Mouse (Mus musculus): ENCODE measurements at regions not wholly inside any gene's neighbourhood (a gene's known extent, or its start where the extent isn't known, plus 50 kb on each side); places are given as distances from the start of the nearest gene placed in this dataset.
A peak's percentile ranks its signal among the peaks of the same experiment; 100 is the strongest.

DNA sequence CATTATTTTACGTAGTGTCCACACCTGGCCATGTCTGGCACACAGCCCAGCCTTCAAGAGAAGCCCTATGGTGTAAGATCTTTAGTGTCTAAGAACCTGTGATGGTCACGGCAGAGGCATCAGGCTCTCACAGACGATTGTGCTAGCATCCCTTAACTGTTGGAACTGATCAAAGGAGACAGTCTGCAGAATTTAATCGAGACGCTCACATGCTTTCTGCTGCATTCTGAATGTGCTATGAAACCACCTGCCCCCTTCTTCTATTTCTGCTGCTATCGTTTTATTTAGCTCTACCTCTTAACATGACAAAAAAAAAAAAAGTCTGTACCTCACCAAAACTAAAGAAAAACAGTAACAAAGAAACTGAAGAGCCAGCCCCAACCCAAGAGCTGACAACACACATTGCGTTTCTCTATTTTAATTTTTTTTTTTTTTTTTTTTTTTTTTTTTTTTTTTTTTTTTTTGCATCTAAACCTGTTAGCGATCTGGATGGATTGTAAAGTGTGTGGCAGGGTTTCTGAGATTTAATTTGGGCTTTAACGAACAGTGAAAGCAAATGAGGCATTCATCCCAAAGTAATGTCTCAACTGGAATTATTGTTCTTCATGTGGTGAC lies 209.6 kb upstream of the Clint1 start:
- no peak for DNase-seq (ENCODE audit: extremely low spot score, low spot score)

GRCm38 (mm10) chr11:45643629-45644325 lies 208.1 kb upstream of the Clint1 start:
- DNase-seq (ENCODE audit: extremely low spot score, low spot score) = no peak

DNA sequence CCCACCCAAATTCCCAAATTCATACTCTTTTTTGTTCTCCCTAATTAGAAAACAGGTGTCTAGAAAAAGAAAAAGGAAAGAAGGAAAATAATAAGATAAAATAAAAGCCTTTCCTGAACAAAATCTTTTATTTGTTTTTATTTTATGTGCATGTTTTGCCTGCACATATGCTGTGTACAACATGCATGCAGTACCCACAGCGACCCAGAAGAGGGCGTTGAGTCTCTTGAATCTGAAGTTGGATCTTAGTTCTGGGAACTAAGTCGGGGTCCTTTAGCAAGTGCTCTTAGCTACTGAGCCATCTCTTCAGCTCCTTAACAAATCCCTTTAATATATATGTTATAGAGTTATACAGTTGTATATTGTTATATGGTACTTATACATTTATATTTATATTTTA lies 206.0 kb upstream of the Clint1 start:
- DNase-seq (ENCODE audit: extremely low spot score, low spot score) = no peak

- DNase-seq (ENCODE audit: extremely low spot score, low spot score) = no peak
These were observed 204.0 kb upstream of the Clint1 start for GRCm38 (mm10) chr11:45647888-45648287.

DNA sequence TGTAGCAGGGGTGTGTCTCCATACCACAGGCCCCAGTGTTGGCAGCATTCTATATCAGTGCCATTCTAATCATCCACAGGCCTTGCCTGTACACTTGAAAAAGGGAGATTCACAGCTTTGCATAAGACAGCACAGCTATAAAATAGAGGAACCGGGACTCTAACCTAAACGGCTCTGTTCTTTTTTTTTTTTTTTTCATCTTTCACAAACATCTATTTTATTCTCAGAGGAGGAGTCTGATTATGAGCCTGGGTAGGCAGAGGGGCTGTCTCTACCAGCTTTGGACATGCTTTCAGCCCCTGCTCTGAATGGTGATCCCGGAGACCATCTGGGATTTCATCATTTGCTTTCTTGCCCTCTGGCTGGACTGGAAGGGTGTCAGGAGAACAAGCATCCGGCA lies 195.6 kb upstream of the Clint1 start:
- DNase-seq (ENCODE audit: extremely low spot score, low spot score) = no peak

DNA sequence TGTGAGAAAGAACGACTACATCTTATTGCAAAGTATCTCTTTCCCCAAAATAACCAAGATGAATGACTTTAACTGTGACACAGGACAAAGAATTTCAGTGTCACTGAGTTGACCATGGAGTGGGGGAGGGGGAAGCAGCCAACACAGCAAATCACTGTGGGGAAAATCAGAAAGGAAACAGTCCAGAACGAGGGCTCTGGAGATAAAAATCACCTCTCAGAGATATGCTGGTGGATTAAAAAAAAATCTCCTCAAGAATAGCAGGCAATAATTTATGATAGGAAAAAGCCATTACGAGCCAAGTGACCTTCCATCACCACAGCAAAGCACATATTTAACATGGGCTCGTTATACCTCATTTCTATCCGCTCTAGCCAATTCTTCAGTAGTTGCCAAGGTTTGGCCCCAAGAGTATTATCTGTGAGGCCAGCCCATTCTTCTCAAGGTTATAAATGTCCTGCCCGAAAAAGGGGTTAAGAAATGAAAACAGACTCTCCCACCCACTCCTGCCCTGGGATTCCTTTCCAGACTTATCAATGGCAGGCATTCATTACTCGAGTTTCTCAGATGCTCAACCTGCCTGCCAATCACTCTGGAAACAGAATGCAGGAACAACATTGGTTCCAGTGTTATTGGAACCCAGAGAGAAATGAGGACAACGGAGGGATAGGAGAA lies 181.6 kb upstream of the Clint1 start:
- peak; percentile 17 for DNase-seq (ENCODE audit: extremely low spot score, low spot score)

DNA sequence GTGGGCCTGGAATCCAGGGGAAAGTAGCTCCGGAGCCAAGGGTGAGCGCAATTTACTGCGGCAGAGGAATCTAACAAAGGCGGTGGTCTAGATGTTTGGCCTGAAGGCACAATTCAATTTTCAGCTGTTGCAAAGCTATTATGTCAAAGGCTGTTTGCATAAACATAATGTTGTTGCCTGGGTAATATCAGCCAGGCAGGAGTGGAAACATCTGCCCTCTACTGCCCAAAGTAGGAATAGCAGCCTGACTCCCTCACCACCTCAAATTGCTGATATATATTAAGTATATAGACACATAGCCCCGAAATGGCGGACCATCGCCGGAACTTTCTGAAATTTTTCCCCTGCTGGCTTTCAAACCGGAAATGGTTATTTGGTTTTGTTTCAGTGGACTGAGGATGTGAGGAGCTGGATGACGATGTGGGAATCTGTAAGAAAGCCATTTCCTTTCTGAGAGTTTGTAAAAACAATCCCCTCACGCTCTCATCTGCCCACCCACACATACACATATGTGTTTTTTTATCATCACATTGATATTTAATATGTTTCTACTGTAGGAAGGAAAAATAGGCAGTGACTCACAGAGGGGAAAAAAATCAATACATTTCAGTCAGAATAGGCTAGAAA lies 173.1 kb upstream of the Clint1 start:
- peak; percentile 77 for DNase-seq (ENCODE audit: extremely low spot score, low spot score)

- DNase-seq (ENCODE audit: extremely low spot score, low spot score) = no peak
These were observed 172.6 kb upstream of the Clint1 start for GRCm38 (mm10) chr11:45679293-45679673.

- DNase-seq (ENCODE audit: extremely low spot score, low spot score) = no peak
These were observed 166.3 kb upstream of the Clint1 start for GRCm38 (mm10) chr11:45685571-45685970.

DNA sequence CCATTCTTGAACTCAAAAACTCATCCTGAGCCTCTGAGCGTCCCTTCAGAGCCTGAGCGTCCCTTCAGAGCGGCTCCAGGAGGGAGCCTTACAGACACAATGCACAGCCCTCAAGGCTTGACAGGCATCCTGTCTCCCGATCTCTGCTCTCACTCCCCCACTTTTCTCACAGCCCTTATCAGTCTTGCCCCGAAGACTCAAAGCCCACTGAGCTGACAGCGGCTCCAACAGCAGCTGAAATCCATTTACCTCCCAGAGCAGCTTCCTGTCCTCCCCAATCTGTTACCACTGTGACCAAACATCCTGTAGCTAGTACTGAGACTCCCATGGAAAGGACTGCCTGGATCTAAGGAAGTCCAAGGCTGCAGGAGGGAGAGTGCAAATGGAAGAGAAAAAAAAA lies 158.6 kb upstream of the Clint1 start:
- DNase-seq (ENCODE audit: extremely low spot score, low spot score) = no peak

- DNase-seq (ENCODE audit: extremely low spot score, low spot score) = no peak
These were observed 150.3 kb upstream of the Clint1 start for GRCm38 (mm10) chr11:45701506-45701905.

- DNase-seq (ENCODE audit: extremely low spot score, low spot score) = no peak
These were observed 148.9 kb upstream of the Clint1 start for GRCm38 (mm10) chr11:45702916-45703315.

DNA sequence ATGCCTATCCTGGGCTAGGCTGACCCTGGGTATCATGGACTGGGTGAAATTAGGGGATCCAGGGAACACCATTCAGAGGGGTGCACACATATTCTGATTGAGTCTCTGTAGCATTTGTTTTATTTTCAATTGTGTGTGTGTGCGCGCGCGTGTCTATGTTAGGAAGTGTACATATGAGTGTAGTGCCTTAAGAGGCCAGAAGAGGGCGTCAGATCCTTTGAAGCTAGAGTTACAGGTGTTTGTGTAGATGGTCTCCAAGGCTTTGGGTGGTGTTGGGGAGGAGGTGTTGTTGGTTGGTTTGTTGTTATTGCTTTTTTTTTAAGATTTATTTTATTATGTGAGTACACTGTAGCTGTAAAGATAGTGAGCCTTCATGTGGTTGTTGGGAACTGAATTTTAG lies 147.4 kb upstream of the Clint1 start:
- no peak for DNase-seq (ENCODE audit: extremely low spot score, low spot score)

DNA sequence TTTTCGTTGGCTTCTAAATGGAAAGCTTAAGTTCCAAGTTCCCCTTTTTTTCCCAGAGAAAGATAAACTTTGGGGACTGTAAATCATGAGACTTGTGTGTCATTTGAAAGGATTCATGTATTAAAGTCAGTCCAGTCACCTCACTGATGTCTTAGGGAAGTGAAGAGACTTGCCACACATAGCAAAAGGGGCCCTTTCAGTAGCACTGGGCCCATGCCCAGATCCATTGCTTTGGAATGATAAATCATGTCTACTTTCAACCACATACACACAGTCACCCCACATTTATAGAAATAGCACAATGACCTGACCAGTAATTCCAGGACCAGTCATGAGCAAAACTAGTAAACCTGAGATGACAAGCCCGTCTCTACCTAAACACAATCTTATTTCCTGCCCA lies 133.2 kb upstream of the Clint1 start:
- DNase-seq (ENCODE audit: extremely low spot score, low spot score) = no peak

GRCm38 (mm10) chr11:45719821-45720220 lies 132.0 kb upstream of the Clint1 start:
- DNase-seq (ENCODE audit: extremely low spot score, low spot score) = no peak

DNA sequence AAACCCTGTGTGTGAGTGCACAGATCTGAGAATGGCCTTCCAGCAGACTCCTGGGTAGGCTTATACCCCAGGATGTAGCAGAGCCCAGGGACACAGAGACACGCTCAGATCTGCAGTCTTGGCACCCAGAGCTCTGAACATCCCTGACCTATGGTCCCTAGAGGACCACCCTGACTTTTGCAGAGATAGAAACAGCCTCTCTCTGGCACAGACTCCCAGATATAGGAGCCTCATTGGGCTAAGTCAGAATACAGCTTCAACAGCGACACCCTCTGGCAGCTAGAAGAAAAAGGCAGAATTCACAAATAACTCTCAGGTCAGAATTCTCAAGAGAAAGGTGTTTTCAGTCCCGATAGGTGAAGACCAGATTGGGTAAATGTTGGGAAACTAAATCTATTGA lies 115.3 kb upstream of the Clint1 start:
- DNase-seq (ENCODE audit: extremely low spot score, low spot score) = no peak

GRCm38 (mm10) chr11:45738331-45738730 lies 113.5 kb upstream of the Clint1 start:
- no peak for DNase-seq (ENCODE audit: extremely low spot score, low spot score)

DNA sequence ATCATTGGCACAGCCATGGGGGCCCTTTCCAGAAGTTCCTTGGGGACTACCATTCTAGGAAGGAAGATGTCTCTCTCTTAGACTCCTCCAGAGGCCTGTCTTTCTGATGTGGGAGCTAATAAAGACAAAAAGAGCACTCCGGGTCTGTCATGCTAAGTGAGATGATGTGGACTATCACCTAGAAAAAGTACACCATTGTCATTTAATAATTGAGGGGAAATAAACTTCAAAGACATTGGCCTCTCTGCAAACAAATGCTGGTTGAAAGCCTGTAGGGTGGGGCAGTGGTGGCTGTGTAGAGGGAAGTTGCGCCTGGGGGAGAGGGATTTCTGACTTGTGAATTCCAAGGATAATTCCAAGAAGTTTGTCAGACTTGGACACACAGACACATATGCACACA lies 105.9 kb upstream of the Clint1 start:
- DNase-seq (ENCODE audit: extremely low spot score, low spot score) = no peak

DNA sequence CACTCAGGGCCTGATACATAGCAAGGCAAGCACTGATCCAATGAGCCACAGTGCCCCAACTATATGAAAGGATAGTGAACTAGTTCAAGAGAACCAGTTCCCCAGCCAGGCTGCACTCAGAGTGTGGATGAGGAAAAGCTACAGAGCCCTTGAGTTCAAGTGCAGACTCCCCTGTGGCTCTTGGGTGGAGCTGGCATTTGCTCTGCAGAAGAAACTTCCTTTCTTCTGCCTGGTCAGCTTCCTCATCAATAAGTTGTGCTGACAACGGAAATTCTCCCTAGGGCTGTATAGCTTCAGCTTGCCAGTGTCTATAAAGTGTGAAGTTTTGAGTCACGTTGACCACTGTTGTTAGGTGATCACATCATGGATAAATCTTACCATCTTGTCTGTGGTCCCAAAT lies 101.6 kb upstream of the Clint1 start:
- no peak for DNase-seq (ENCODE audit: extremely low spot score, low spot score)

DNA sequence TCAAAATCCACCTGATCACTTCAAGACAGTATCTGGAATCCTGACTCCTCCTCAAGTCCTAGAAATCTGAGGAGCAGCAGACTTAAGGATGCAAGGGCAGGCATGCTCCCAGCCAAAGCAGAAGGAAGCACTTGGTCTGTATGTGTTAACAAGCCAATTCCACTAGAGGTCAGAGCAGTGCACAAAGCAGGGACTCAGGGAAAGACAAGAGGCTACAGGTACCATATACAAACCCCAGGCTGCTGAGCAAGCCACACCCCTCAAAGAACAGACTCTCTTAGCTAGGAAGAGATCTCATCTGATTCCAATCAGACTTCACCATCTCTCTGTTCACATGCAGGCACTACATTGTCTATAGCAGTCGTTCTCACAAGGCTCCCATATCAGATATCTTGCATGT lies 99.6 kb upstream of the Clint1 start:
- DNase-seq (ENCODE audit: extremely low spot score, low spot score) = no peak

DNA sequence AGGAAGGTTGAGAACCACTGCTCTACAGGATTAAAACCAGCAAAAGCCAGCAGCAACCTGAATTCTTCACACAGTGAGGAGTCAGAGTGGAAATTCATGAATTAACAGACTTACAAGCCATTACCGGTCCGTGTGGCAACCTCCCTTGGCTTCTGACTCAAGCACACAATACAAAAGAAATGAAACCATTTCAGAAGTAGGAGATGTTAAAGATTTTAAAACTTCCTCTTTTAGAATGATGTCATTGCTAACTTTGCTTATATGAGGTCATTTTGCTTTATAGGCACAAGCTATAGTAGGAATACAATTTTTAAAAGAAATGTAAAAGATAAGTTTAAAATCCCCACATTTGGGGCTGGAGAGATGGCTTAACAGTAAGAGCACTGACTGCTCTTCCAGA lies 99.1 kb upstream of the Clint1 start:
- DNase-seq (ENCODE audit: extremely low spot score, low spot score) = no peak

DNA sequence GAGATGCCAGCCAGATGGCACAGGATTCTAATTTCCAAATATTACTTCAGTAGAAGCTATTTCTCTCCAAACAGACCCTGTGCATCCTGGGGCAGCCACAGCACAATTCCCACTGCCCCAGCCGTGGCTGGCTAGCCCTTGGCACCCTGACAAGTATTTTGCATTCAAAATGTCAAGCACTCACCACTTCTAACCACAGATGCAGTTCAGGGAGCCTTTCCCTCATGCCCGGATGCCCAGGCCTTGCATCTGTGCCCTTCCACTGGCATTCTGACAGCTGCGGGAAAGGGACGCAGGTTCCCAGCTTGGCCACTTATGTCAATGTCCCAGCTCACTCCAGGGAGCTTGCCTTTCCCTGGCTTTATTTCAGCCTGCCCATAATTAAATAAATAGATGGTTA lies 84.8 kb upstream of the Clint1 start:
- DNase-seq (ENCODE audit: extremely low spot score, low spot score) = no peak

Data from neural tube, embryonic 10.5 days (tissue).